Mouse (Mus musculus): ENCODE data around the gene Meis1.

Gene Meis1

DNA sequence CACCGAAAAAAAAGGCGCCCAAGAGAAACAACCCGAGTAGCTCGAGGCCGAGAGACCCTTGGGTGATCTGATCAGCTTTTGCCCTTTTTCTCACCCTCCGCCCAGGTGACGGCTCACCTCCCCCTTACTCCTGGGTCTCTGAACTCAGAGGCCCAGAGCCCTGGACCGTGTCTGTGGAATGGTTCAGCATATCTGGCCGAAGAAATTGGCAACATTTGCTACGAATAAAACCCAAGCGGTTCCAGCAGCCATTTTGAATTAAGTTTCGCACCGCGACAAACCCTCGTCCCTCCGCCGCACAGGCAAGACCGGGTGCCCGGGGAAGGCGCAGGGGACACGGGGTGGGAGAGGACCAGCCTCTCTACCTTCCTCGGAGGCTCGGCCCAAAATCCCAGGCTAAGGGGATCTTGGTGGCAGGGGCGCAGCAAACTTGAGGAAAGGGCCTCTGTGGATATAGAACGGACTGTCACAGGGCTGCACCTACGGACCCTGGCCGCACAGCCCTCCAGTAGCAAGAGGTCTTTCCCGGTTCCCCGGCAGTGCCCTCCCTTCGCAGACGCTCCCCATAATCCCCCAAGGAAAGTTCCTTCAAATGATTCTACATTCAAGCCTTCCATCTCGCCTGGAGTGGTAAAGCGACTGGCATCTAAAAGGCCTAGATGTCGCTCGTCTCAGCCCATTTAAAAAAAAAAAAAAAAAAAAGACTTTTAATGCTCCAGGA lies 4.2 kb downstream of the Meis1 start:
- DNase-seq (ENCODE audit: low spot score) = no peak

DNA sequence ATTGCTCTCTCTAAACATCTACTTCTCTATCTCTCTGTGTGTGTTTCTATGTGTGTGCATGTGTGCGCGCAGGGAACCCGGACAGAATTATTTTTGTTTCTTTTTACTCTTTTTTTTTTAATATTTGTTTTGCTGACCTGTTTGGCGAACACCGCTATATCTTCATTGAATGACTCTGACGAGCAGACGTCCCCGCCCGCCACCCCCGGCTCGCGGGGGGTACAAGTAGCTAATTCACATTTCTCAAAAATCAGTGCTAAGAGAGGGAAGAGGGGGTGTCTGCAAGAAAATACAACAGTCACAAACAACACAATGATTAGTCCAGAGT lies 4.7 kb downstream of the Meis1 start:
- DNase-seq (ENCODE audit: low spot score) = no peak

DNA sequence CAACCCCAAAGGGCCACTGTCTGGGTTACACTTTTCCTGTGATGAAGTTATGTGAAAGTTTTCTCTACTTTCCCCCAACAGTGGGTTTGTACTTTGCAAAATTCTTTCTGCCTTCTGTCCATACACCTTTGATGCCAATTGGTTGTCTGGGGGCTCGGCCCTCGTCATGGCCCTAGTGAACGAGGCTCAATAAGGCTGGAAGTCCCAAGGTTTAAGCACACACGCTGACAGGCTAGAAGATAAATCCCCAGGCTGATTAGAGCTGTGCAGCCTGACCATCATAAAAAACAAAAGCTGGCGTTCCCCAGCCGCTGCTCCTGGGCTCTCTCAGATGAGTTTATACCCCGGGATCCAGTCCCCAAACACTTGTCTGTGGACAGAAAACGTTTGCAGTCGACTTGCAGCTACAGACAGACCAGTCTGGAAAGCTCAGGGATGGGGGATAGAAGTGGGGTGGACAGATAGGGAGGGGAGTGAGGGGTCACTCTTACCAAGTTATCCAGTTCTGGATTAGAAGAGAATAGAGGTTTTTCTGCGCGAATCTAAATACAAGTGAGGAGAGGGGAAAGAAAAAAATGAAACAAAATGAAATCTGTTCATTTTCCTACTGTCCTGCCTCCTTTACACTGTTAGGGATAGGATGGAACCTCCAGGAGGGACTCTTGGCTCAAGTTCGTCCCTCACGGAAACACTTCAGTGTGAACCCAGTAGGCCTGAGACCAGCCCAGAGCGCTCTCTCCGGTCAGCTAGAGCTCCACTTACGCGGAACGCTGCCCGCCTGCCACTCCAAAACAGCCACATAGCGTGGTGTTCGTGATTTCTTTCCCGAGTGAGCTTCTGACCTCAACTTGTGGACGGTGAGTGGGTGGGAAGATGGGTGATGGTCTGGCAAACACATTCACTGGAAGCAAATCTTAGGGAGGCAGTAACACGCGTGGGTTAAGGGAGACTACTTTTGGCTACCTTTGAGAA lies 5.4 kb downstream of the Meis1 start:
- DNase-seq (ENCODE audit: low spot score) = no peak

DNA sequence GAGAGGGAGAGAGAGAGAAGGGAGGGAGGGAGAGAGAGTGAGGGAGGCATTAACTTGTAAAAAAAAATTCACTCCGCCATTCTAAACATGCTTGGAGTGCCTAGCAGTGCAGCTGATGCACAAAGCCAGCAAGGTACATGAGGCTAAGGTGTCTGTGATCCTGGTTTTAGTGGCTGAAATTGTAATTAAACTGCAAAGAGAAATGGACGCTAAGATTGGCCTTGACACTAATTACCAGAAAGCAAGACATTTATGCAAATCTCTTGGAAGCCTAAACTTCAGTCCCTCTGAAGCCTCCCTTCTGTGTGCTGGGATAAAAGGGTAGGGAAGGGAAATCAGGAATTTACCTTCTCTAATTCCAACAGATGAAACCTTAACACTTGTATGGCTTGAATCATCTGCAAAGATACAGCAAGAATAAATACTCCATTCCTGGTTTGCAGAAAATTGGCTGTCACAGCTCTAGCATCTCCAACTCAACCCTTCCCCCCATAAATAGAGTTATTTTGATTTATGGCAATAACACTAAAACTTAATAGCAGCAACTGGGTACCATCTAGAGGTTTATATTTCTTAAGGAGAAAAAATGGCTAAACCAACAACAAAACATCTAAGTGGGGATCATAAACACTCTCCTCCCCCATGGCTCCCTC lies 6.2 kb downstream of the Meis1 start:
- DNase-seq (ENCODE audit: low spot score) = no peak

DNA sequence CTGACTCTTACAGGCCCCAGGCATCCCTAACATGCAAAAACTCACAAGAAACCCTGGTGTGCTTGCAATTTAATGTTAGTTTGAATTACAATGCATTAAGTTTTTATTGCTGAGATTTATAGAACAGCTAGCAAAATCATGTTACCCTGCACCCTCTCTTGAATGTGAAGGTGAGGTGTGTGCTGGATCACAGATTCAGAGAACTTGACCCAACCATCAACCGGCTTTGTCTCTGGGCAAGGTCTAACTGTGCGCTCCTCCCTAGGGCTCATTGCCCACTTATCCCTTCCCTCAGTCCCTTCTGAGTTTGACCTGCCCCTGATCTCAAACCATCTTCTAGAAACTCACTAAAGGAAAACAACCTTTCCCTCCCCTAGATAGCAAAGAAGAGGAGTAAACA lies 6.8 kb downstream of the Meis1 start:
- DNase-seq (ENCODE audit: low spot score) = no peak

DNA sequence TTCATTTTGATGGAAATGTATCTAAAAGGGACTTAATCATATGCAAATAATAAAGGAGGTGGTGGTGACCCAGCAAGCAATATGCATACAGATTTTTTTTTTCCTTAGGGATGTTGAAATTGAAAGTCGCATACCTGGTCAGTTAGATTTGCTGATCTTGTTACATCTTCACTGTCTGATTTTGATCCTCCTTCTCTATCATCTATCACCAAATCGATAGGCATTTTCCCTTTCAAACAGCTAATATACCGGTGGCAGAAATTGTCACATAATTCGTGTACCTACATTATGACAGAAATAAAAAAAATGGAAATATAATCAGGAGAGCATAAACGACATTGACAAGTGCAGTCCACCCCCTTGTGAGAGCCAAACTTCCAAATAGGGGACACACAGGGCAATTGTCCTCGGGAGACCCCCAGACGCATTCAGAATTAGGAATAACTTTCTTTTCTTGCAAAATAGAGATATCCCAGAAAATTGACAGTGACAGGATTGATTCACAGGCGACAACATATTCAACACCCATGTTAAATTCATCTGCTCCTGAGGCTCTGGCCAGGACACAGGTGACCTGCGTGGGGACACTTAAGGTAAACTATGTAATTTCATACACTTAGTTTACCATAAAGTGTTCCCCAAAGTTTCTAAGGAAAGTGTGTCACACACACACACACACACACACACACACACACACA lies 7.5 kb downstream of the Meis1 start:
- DNase-seq (ENCODE audit: low spot score) = no peak

DNA sequence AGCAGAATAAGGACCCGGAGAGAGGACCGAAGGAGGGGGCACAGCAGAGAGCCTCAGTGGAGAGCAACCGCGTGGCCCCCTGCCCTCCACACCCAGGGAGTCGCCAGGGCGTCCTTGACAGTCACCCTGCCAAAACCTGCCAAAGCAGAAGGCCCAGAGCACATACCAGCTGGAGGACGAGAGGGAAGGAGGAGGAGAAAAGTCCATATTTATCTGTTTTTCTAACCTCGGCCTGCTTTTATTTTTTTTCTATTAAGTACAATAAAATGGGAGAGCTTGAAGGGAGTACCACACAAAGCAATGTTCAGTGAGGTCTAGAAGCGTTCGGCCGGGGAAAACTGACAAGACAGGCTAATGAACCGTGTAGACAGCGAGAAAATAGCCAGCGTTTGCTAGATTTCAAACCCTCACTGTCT lies 8.4 kb downstream of the Meis1 start:
- DNase-seq (ENCODE audit: low spot score) = no peak

DNA sequence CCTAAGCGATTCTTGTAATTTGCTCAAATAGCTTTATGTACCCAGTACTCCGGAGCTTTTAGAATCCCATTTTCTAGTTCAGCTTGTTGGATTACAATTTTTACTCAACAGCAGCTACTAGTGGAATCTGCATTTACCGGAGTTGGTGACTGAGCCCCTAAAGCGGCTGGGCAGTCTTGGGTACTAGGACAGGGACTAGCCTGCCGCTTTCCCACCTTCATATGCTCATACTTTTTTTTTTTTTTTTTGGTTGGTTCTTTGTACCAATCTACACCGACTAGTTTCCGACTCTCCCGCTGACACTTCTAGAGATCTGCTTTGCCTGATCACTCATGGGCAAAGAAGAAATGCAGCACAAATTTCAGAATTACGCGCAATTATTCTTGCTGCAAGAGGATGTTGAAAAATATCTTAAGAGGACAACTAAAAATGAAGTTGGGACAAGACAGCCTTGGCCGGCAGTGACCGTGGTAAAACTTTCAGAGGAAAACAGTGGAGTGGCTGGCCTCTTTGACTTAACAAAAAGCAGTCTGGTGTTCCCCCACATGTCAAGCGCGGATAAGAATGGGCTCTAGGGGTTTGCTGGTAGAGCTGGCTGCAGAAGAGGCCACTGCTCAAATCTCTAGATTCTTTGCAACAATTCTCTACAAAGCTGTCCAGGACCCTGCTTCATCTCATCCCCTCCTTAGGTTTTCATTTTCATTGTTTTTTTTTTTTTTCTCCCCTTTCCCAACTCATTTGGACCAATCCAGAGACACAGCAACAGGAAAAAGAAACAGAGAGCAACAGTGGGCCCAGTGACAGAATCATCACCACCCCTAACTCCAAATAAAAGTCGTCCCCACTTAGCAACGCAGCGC lies 9.0 kb downstream of the Meis1 start:
- no peak for DNase-seq (ENCODE audit: low spot score)

DNA sequence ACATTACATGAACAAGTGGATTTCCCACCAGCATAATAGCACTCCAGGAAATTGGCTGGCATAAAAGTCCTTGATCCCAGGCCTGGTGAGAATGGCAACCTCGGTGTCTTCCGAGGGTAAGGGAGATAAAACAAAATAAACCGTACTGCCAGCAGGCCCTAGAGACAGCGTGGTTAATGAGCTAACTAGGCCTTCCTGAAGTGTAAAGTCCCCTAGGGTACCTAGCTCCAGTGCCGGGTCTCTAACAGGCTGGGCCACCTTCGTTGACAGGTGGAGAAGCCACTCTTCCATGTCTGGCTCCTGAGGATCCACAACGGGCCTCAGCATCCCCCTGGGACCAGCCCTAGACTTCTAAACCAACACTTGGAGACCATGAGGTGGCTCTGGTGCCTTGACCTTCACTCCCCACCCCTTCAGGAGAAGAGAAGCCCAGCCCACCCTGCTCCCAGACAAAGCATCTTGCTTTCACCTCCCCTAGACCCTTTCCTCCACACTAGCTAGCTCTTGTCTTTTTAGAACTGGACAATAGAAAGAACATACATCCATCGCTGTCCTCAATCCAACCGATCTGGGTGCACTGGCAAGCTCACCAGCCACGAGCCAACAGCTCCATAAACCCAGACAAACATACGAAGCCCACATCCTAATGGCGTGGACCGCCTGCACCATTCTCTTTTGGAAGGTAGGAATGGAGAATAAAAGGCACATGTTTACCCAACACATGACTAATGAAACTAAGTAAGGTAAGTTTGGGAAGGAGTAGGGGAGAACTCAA lies 10.0 kb downstream of the Meis1 start:
- no peak for DNase-seq (ENCODE audit: low spot score)

DNA sequence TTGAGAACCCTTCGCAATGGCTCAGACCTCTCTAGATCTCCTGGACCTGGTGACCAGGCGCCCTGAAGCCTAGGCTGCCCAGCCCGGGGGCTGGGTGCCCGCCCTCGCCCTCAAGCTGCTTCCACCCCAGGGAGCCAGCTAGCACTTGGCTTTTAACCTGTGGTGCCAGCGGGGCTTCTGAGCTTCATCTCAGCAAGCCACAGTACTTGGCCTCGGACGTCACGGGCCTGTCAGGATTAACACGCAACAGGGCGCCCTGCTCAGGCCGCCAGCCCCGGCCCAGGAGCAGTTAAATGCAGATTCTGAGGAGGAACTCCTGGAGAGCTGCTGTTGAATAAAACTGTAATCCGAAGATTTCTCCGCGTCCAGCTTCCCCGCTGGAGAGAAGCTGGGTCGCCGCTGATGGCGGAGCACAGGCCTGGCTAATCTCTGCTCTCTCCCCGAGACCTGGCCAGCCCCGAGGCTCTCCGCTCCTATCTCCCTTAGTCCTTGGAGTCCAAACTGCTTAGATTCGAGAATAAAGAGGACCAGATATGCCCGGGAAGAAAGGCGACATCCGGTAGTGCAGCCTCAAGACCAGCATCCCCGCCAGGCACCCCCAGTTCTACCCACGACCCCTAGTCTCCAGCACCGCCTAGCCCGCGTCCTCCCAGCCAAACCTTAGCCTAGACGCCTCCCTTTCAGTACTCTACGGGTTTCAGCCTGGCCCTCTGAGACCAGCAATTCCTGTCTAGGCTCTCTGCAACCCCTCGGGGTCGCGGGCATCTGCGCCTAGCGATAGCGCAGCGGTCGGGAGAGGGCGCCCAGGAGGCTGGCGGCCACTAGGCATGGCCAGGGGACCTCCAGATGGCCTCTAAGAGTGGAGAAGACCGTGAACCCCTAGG lies 11.0 kb downstream of the Meis1 start:
- DNase-seq (ENCODE audit: low spot score) = no peak

DNA sequence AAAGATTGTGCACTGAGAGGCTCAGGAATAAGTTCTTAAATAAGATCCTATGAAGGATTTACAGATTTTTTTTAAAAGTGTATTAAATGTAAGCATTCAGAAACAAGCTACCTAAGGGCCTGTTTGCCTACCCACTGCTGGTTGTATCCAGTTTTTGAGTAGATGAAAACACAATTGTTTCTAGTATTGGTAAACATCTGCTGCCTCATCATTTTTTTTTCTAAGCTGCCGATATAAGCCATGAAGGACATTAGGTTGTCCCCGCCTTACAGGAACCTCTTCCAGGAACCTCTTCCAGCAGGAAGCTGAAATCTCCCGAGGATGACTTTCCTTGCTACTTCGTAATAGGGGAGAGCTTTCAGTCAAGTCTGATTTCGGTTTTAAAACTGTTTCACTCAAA lies 11.7 kb downstream of the Meis1 start:
- DNase-seq (ENCODE audit: low spot score) = no peak

DNA sequence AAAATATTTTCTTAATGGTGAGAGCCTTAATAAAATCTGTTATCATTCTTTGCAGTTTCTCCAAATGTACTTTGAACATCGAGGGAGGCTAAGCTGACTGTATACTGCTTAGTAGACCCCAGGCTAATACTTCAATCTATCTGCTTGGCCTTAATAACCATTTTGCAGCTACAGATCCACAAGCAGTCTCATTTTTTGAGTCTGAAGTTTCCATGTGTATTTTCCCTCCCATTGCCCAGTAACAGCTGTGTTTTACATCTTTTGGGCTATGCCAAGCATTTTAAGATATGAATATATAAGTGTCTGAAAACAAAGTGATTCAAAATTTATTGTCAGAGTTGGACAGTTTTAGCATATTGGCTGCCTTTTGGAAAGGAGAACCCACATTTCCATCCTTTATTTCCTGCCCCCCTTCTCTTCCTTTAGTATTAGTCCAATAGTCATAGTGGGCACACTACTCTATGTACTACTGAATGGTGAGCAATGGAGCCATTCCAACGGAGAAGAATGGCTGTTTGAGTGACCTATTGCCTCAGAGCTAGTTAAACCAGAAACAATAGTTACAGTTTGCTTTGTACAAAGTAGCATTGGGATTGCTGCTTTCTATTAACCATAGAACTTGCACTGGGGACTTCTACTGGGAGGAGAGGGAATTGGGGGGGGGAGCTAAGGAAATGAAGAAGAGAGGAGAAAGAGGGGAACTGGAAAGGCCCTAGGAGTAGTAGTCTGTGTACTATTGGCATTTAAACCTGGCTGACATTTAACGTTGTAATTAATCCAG lies 12.7 kb downstream of the Meis1 start:
- DNase-seq (ENCODE audit: low spot score) = no peak

DNA sequence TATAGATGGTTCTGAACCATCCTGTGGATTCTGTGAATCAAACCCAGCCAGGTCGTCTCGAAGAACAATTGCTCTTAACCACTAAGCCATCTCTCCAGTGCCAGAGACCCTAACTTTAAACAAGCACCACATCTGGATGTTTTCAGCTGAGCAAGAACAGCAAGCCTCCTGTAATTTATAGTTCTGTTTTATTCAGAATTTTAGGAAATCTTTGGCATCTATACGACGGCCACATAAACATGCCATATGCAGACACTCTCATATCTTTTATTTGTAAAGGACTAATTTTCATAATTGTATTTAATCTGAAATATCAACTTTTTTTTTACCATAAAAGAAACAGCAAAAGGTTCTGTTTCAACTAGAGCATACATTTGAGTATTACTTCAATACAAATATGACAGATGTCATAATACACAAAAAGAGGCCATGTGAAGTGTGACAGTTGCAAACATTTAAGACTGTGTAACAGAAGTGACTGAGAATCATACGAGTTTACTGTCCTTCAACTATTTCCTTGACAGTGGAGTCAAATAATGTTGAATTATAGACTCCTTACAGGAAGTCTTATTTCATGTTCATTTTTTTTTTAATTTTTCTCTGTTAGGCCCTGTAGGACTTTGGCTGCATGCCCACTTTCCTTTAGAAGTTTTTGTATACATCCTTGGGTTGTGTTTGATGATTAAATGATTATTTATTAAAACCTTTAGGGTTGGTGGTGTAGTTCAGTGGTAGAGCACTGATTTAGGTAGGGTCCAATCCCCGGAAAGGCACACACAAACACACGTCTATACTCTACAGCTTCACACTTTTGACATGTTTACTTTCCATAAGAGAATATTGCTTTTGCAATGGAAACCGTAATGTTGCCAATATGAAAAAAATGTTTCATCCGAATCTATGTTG lies 13.5 kb downstream of the Meis1 start:
- DNase-seq (ENCODE audit: low spot score) = no peak

DNA sequence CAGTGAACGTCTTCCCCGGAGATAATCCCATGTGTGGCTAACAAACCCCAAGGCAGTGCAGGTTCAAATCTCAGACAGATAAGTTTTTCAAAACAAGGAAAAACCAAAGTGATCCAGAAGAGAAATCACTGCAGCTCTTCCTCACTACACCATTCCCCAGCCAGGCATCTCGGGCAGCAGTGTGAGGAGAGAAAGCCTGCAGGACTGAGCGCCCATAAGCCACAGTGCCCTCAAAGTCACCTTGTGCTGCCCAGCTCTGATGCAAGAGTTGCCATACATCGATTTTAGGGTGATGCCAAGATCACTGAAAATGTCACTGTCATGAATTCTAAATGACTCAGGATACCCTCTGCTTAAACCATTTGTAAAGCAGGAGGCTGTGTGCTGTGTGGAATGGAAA lies 15.7 kb downstream of the Meis1 start:
- no peak for DNase-seq (ENCODE audit: low spot score)

DNA sequence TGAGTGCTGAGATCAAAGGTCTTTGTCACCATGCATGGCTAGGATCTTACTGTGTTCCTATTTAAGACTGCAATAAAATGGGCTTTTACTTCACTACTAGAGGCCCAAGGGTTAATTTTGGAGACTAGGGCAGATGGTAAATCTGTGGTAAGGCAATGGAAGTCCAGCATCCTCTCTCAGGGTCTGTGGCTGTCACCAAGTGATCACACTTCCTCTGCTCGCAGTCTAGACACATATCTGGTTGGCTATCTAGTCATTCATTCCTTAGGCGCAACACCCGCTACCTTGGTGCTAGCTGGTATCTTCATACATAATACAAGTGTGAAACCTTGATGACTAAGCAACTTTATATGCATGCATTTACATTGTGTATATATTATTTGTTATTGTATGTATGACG lies 22.0 kb downstream of the Meis1 start:
- no peak for DNase-seq (ENCODE audit: low spot score)

DNA sequence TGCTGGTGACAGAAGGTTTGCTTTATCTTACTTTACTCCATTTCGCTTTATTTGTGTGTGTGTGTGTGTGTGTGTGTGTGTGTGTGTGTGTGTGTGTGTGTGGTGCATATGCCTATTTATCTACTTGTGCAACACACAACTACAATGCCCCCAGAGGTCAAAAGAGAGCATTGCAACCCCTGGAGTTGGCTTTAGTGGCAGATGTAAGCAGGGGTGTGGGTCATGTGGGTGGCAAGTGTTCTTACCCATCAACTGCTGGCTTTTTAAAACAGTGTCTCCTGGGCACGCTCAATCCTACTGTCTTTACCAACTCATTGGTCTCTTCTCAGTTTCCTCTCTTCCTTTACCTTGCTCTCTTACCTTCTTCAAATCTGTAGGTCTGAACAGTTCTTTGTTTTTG lies 22.5 kb downstream of the Meis1 start:
- DNase-seq (ENCODE audit: low spot score) = no peak

DNA sequence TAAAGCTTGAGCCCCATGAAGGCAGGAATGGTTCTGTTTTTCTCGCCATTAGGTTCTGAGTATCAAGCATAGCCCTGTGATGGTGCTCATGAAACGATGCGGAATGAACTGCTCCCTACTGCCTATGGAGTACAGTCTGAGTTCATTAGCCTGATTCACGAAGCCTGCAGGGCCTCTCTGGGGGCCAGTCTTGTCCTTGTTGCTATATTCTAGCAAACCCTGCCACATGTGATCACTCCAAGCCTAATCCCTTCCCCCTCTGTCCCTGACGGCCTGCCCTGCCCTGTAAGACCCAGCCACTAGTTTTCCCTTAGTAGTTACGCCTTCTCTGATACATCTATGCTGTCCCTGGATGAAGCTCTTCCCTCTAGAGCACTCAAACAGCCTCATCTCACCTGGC lies 26.0 kb downstream of the Meis1 start:
- no peak for DNase-seq (ENCODE audit: low spot score)

DNA sequence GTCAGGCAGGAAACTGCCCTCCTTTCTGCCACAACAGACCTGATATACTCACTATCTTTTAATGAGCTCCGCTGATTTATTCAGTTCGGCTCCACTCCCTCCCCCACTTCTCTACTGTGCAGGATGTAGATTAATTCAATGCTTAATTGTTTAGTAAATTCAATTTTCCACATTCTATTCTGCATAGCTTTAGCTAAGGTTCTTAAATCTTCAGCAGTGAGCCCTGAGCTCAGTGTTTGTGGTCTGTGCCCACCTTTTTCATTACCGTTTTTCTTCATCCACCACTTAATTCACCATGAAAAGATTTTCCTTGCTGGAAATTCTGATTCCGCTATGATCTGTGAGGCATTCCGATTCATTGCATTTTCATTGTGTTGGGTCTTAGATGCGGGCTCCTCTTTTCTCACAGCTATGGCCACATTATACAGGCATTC lies 28.5 kb downstream of the Meis1 start:
- DNase-seq (ENCODE audit: low spot score) = no peak
